Mouse (Mus musculus) retina, postnatal 1 day (tissue): ENCODE measurements around the gene Dsn1.

ENCODE experiments used
- DNase-seq: peaks from one replicate; pipeline ENCODE4 v3.0.0-alpha.2; 2012

The Dsn1 gene

GRCm38 (mm10) chr2:157006511-157007233 is at the start of gene Dsn1:
Gene Dsn1, minus strand, starts transcription at chr2:157007154.
- peak; percentile 90 for DNase-seq

GRCm38 (mm10) chr2:157055721-157056120 is 48.8 kb upstream of the Dsn1 start:
- no peak for DNase-seq

- no peak for DNase-seq
Measured at GRCm38 (mm10) chr2:157054816-157055215, 47.9 kb upstream of the Dsn1 start.

GRCm38 (mm10) chr2:157054297-157054696 is 47.3 kb upstream of the Dsn1 start:
- no peak for DNase-seq

GRCm38 (mm10) chr2:157053787-157054186 is 46.8 kb upstream of the Dsn1 start:
- no peak for DNase-seq

- DNase-seq, result no peak
Measured at GRCm38 (mm10) chr2:157053124-157053523, 46.2 kb upstream of the Dsn1 start.

GRCm38 (mm10) chr2:157052448-157052847 is 45.5 kb upstream of the Dsn1 start:
- DNase-seq, result no peak

- peak; percentile 90 for DNase-seq
Measured at GRCm38 (mm10) chr2:157049831-157050243, 42.9 kb upstream of the Dsn1 start.

- DNase-seq, result no peak
Measured at GRCm38 (mm10) chr2:157048395-157049181, 41.6 kb upstream of the Dsn1 start.

- DNase-seq, result no peak
Measured at GRCm38 (mm10) chr2:157046956-157047355, 40.0 kb upstream of the Dsn1 start.

GRCm38 (mm10) chr2:157045932-157046331 is 39.0 kb upstream of the Dsn1 start:
- no peak for DNase-seq

GRCm38 (mm10) chr2:157043987-157044386 is 37.0 kb upstream of the Dsn1 start:
- DNase-seq, result peak; percentile 32

- no peak for DNase-seq
Measured at GRCm38 (mm10) chr2:157043556-157043955, 36.6 kb upstream of the Dsn1 start.

- no peak for DNase-seq
Measured at GRCm38 (mm10) chr2:157041421-157041820, 34.5 kb upstream of the Dsn1 start.

GRCm38 (mm10) chr2:157040649-157041046 is 33.7 kb upstream of the Dsn1 start:
- no peak for DNase-seq

GRCm38 (mm10) chr2:157039900-157040648 is 33.1 kb upstream of the Dsn1 start:
- no peak for DNase-seq

GRCm38 (mm10) chr2:157037303-157037702 is 30.3 kb upstream of the Dsn1 start:
- DNase-seq, result no peak

- DNase-seq, result no peak
Measured at GRCm38 (mm10) chr2:157036400-157036799, 29.4 kb upstream of the Dsn1 start.

GRCm38 (mm10) chr2:157035371-157035770 is 28.4 kb upstream of the Dsn1 start:
- DNase-seq, result no peak

- peak; percentile 85 for DNase-seq
Measured at GRCm38 (mm10) chr2:157030804-157031203, 23.9 kb upstream of the Dsn1 start.

GRCm38 (mm10) chr2:157028261-157028660 is 21.3 kb upstream of the Dsn1 start:
- DNase-seq, result no peak

GRCm38 (mm10) chr2:157027106-157028008 is 20.4 kb upstream of the Dsn1 start:
- DNase-seq, result no peak
